Mouse (Mus musculus) adrenal gland, adult 18-20 months (tissue): ENCODE data around the gene Uvrag. TPM values are rescaled to one million over a fixed set of nuclear protein-coding genes. Genes with fewer than 3 reads are reported as not detected.

Source experiments
- DNase-seq, 2 experiments: peaks; one replicate each; pipeline ENCODE4 v3.0.0; 2021 to 2022; ENCODE audit warnings: low spot score in 2 of 2
- total RNA-seq, 2 experiments: library from RNA; stranded (reverse); gene quantifications; 1 replicate in 1 of 2; 2 replicates in 1 of 2; pipeline ENCODE4 v1.2.3; 2021

The Uvrag gene
- total RNA-seq, 2 experiments from 2014 or later, result 15.4 to 29.0 TPM

DNA sequence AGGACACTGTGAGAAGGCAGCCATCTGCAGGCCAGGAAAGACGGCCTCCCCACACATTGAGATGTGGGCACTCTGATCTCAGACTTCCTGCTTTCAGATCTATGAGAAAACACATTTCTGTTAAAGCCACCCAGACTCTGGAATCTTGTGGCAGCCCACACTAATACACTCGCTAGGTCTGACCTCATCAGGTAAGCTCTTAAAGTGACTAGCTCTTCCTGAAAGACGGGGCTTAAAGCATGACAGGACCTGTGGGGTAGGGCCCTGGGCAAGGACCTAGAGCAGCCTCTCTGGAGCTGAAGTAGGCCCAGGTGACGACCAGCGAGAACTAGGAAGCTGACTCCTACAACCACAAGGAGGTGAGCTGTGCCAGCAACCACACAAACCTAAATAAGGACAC lies 113.8 kb downstream of the Uvrag start:
- no peak for DNase-seq

- DNase-seq, result no peak
These were observed 115.0 kb downstream of the Uvrag start for GRCm38 (mm10) chr7:99025989-99026388.

DNA sequence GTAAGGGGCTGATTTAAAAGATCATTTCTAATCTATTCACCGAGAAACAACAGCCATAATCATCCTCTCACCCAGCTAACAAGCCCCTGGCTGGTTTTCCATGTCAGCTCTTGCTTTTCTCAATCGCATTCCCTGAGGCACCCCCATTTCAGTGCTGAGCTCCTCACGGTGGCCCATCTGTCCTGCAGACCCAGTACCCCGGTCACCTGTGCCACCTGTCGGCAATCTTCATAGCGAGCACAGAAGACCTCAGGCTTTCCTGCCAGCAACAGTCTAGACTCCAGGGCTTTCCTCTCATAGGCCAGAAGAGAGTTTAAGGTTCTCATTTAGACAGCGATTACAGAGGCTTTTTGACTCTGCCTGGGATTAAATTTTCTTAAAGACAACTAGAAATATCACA lies 115.7 kb downstream of the Uvrag start:
- DNase-seq, result no peak

- no peak for DNase-seq
These were observed 116.2 kb downstream of the Uvrag start for GRCm38 (mm10) chr7:99024791-99025190.

GRCm38 (mm10) chr7:99023931-99024330 lies 117.0 kb downstream of the Uvrag start:
- DNase-seq, result no peak

DNA sequence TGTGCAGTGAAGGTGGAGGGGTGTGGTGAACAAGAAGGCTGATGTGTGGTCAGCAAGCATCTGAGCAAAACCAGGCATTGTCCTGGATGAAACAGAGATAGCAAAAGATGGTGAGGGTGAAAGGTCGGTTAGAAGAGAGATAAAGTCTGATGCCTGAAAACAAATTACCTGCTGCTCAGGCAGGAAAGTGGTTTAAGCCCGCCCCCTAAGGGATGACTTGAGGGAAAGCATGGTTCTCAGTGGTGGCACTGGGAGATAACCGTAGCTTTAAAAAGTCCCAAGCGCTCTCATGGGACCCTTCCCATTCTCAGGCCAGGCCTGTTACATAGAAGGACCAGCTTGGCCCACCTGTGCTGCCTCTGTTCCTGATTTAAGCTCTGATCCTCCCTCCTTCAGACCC lies 119.7 kb downstream of the Uvrag start:
- no peak for DNase-seq

- DNase-seq, result peak in 1 of 2 experiments; percentile 13
These were observed 120.6 kb downstream of the Uvrag start for GRCm38 (mm10) chr7:99020353-99020752.

DNA sequence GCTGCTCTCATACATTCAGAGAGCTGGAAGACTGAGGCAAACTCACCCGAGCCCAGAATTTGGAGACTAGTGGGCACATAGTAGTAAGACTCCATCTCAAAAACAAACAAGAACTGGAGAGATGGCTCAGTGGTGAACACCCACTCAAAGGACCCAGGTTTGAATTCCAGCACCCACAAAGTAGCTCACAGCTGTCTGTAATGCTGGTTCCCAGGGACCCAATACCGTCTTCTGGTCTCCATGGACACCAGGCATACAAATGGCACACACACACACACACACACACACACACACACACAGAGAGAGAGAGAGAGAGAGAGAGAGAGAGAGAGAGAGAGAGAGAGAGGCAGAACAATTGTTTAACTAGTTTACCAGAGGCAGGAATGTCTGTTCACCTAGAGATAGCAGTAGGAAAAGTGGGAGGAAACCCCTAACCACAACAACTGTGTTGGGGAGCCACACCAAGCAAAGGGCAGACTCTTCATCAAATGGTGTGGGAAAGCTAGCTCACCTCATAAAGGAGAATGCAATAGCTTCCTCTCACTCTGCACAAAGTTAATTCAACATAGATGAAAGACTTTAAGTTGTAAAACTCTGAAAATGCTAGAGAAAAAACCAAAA lies 123.6 kb downstream of the Uvrag start:
- DNase-seq, result no peak

DNA sequence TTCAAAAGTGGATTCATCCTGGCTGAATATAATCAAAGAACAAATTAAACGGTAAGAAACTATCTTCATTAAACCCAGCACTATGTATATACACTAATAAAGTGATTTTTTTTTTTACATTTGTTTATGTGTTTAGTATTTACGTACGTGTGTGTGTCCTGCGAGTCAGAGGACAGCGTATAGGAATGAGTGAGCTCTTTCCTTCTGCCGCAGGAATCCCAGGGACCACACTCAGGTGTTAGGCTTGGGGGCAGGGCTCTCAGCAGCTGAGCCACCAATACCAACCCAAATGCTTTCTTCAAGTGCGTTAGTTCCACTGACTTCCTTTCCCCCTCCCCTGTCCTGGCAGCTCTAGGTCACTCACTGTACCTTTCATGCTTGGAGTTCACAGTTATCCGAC lies 125.0 kb downstream of the Uvrag start:
- DNase-seq, result no peak

DNA sequence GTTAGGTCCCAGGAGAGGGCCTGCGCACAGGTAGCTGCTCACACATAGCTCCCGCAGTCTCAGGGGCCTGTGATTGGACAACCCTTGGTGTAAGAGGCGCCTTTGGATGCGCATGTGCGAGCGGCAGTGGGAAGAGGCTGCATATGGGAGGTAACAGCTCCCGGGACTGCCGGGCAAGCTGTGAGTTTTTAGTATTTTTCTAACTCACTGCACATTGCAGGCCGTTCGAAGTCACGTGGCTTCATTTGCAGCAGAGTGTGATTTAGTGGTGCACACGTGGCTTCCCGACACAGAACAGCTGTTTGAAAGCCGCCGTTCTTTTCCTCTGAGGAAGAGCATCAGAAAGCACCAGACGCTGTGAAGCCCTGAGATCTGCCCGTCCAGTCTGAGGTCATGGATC lies 125.5 kb downstream of the Uvrag start:
- no peak for DNase-seq

DNA sequence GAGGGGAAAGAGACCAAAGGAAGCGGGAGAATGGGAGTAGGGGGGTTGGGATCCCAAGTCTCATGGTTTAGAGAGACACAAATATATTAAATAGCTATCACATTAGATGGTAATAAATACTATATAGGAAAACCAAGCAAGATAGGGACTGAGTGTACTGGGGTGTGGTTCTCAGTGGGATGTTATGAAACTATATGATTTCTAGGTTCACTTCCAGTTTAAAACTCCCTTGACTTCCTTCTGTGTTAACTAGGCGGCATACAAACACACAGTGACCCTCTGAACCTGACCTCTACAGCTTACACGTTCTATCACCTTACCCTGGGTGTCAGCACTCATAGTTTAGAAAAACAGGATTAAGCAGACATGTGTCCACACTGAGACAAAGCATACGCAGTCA lies 126.3 kb downstream of the Uvrag start:
- no peak for DNase-seq

DNA sequence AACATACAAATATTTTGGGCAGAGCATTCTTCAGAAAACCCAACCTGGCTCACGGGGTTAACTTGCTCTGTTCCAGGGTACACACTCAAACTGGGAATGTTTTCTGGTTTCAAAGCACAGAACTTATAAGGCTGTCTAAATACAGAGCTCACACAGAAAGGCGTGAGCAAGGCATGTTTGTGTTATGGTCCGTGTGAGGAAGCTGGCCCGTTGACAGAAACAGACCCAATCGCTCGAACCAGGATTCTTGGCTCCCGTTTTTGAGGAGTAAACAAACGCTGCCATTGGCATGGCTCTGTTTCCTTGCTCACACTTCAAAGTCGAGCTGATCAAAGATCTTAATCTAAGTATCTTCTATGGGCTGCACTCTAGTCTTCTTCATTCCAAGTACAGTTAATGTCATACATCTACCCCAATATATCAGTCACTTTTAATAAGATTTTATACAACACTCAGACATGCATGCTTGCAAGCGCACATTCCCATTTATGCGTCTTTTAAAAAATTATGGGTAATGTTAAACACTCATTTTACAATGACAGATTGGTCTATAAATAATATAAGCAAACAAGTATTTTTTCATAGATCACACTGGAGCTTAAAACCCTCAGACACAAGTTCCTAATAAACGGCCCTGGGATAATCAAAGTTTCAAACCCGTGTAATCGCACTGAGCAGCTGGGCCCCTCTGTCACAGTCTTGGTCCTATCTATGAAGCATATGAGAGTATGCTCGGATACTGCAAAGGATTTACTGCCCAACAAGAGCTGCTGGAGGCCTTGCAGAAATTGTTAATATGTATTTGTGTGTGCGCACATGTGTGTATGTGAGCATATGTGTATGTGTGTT lies 133.2 kb downstream of the Uvrag start:
- DNase-seq, result no peak

- DNase-seq, result no peak
These were observed 137.7 kb downstream of the Uvrag start for GRCm38 (mm10) chr7:99003231-99003630.

- no peak for DNase-seq
These were observed 142.2 kb downstream of the Uvrag start for GRCm38 (mm10) chr7:98998722-98999121.

- DNase-seq, result no peak
These were observed 143.2 kb downstream of the Uvrag start for GRCm38 (mm10) chr7:98997760-98998159.

DNA sequence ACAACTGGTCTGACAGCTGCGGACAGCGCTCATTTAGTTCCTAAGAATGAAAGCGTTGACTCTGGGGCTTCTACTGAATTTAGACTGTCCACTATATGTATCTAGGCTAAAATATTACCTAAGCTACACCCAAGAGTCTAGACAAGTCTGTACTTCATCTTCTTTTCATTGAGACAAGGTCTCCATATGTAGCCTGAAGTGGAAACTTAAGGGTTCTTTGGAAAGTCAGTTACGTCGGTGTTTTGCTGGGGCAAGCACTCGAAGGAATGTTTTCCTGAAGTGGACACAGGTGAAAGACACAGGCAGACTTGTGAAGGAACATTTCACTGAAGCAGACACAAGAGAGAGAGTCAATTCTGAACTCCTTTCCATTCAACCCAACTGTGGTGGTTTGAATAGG lies 144.2 kb downstream of the Uvrag start:
- no peak for DNase-seq

- no peak for DNase-seq
These were observed 145.7 kb downstream of the Uvrag start for GRCm38 (mm10) chr7:98995126-98995727.

DNA sequence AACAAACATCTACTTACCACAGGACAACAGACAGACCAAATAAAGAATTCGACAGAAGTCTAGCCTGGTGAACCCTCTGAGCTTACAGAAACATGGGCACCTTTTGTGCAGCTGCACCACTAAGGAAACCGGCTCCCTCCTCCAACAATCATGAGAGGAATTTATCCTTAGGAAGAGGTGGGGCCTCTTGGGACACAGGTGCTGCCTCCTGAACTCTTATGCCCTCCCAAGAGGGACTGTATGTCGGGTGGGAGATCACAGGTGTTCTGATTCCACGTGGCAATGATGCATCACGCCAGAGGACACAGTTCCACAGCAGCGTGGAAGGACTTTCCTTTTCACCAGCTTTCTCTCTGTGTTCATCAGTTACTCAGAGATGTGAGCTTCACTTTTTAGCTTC lies 146.8 kb downstream of the Uvrag start:
- no peak for DNase-seq

DNA sequence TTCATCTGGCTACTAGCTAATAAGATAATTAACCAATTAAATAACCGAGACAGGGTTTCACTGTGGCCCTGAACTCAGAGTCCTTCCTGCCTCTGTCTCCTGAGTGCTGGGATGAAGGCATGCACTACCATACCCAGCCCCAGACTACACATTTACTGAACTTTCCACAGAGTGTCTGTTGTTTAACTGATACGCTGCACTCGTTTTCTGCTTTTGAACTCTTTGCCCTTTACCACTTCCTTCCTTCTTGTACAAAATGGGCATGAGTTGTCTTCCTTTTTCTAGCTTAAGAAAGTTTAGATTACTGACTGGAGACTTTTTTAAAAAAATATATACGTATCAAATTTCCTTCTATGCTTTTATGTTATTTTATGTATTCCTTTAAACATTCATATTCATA lies 147.5 kb downstream of the Uvrag start:
- DNase-seq, result no peak

- no peak for DNase-seq
These were observed 149.7 kb downstream of the Uvrag start for GRCm38 (mm10) chr7:98991204-98991761.

- no peak for DNase-seq
These were observed 150.4 kb downstream of the Uvrag start for GRCm38 (mm10) chr7:98990510-98990909.

- no peak for DNase-seq
These were observed 153.9 kb downstream of the Uvrag start for GRCm38 (mm10) chr7:98986962-98987441.
